In the genomic region with DNA sequence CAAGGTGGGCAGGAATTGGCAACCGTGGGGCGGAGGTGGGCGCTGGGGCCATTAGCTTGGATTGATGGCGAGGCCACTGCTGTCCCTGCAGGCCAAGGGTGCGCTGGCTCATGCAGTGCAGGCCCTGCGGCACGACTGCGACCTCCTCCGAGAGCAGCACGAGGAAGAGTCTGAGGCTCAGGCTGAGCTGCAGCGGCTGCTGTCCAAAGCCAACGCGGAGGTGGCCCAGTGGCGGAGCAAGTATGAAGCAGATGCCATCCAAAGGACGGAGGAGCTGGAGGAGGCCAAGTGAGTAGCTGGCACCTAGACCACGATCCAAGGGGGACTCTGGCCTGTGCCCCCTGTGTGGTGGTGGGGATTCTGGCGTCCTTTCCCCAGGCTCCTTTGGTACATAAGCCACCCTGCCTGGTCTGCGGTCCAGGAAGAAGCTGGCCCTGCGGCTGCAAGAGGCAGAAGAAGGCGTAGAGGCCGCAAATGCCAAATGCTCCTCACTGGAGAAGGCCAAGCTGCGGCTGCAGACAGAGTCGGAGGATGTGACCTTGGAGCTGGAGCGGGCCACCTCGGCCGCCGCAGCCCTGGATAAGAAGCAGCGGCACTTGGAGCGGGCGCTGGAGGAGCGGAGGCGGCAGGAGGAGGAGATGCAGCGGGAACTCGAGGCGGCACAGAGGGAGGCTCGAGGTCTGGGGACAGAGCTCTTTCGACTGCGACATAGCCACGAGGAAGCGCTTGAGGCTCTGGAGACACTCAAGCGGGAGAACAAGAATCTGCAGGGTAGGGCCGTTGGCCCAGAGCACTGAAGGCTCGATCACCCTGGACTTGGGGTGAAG, we compare ENCODE assay signal across 9 mouse cellular contexts. TPM values are rescaled to one million over a fixed set of nuclear protein-coding genes. Genes with fewer than 3 reads are reported as not detected.
DNase-seq lines count a peak whose midpoint lies in the region; ATAC-seq and TF ChIP-seq lines count a peak whose summit lies in the region.
"Had no signal": no experiment of that assay in that cellular context is flagged by ENCODE, and none has a peak within 500 bp of the region (broad histone marks: within the 10 kb centered on the region; RNA-seq: fewer than 3 reads in every experiment).

No protein-coding gene starts in this region.

- TF ChIP-seq CTCF in cortical plate, adult 2 months (IDR thresholded peaks at IDR 0.05; ENCODE audit: extremely low read depth, insufficient read depth, low read length), result no peak

- peaks cover 37% of the 10 kb centered on the region for H3K36me3 ChIP-seq in kidney, embryonic 15.5 days
- H3K36me3 ChIP-seq in kidney, embryonic 14.5 days (ENCODE audit: control insufficient read depth, insufficient read depth, low read length), result peaks cover 27% of the 10 kb centered on the region

- WGBS in kidney, embryonic 15.5 days, result 26% methylated on average over 43 of the region's 43 CpGs
- WGBS in kidney, embryonic 14.5 days, result 27% methylated on average over 43 of the region's 43 CpGs

- peak overlapping the region; percentile 2; the same call in 1 of the 2 replicates for H3K4me2 ChIP-seq in kidney, embryonic 15.5 days
- no peak overlapping the region for H3K4me2 ChIP-seq in kidney, embryonic 14.5 days (replicated peaks; ENCODE audit: low read depth, low read length)
- H3K4me2 ChIP-seq: liver, embryonic 13.5 days had no signal

- H3K27ac ChIP-seq in kidney, embryonic 15.5 days, result no peak overlapping the region
- no peak overlapping the region for H3K27ac ChIP-seq in kidney, embryonic 14.5 days (ENCODE audit: low read depth, low read length)
- H3K27ac ChIP-seq in cortical plate, adult 2 months (ENCODE audit: insufficient read depth, low read length), result peak overlapping the region; percentile 14; the same call in 1 of the 2 replicates
- H3K27ac ChIP-seq: liver, embryonic 13.5 days had no signal

- no peak for TF ChIP-seq POLR2A in cortical plate, adult 2 months (IDR thresholded peaks at IDR 0.05; ENCODE audit: extremely low read depth, insufficient read depth, low read length)

- H3K4me3 ChIP-seq in kidney, embryonic 15.5 days (replicated peaks), result no peak overlapping the region
- H3K4me3 ChIP-seq in kidney, embryonic 14.5 days (ENCODE audit: low read length), result no peak overlapping the region
- no peak overlapping the region for H3K4me3 ChIP-seq in cortical plate, adult 2 months (ENCODE audit: insufficient read depth, low read length)
- H3K4me3 ChIP-seq: liver, embryonic 13.5 days had no signal

- peaks cover 50% of the 10 kb centered on the region for H3K4me1 ChIP-seq in kidney, embryonic 15.5 days
- H3K4me1 ChIP-seq in kidney, embryonic 14.5 days (ENCODE audit: control insufficient read depth, insufficient read depth, low read length), result peaks cover 18% of the 10 kb centered on the region; the same call in 1 of the 2 replicates
- peaks cover 4% of the 10 kb centered on the region for H3K4me1 ChIP-seq in cortical plate, adult 2 months (ENCODE audit: control insufficient read depth, insufficient read depth, low read length)

- DNase-seq in R1 (ENCODE audit: low read depth, low spot score) (peak; percentile 81), adipocyte (ENCODE audit: low spot score) (no peak)
- DNase-seq in lung, postnatal 14 days, result no peak
- DNase-seq: liver, embryonic 13.5 days had no signal

- peaks cover 73% of the 10 kb centered on the region for H3K27me3 ChIP-seq in kidney, embryonic 15.5 days
- H3K27me3 ChIP-seq in kidney, embryonic 14.5 days (ENCODE audit: control insufficient read depth, insufficient read depth, low read length), result peaks cover 47% of the 10 kb centered on the region

- ATAC-seq in kidney, embryonic 15.5 days (replicated peaks; ENCODE audit: low FRiP score), result no peak
- ATAC-seq in kidney, embryonic 14.5 days (ENCODE audit: low FRiP score, low TSS enrichment), result no peak
- 0 out of 2 replicates have a peak, but pooled peaks have one; percentile 14 for ATAC-seq in megakaryocyte progenitor cell, adult 5-6 weeks (replicated peaks; ENCODE audit: poor library complexity)
- ATAC-seq in megakaryocyte-erythroid progenitor cell, adult 5-6 weeks (replicated peaks; ENCODE audit: low FRiP score, low TSS enrichment, poor library complexity, severe bottlenecking), result no peak

- H3K9ac ChIP-seq in kidney, embryonic 15.5 days, result no peak overlapping the region
- no peak overlapping the region for H3K9ac ChIP-seq in kidney, embryonic 14.5 days (ENCODE audit: low read depth, low read length)
- H3K9ac ChIP-seq: liver, embryonic 13.5 days had no signal

- no peaks in the 10 kb centered on the region for H3K9me3 ChIP-seq in kidney, embryonic 15.5 days (replicated peaks)
- H3K9me3 ChIP-seq in kidney, embryonic 14.5 days (ENCODE audit: control insufficient read depth, low read length), result no peaks in the 10 kb centered on the region
- H3K9me3 ChIP-seq: liver, embryonic 13.5 days had no signal

RNA-seq across cellular contexts. Expression of gene Myh7b, which starts 19.8 kb away (rescaled TPM):
- polyA plus RNA-seq in kidney, embryonic 15.5 days (2015; fragmentation: Nextera tagmentation; extraction: Ambion mirVana), result 0.93 and 1.7 TPM in 2 replicates
- 0.96 and 2.1 TPM in 2 replicates for polyA plus RNA-seq in kidney, embryonic 14.5 days (2014; fragmentation: Nextera tagmentation; extraction: Ambion mirVana)
- polyA plus RNA-seq in cortical plate, adult 2 months (2012; rRNA removed), result 10.5 and 13.8 TPM in 2 replicates
- 0.07 TPM in 1 of 2 replicates, not detected in the other for total RNA-seq in megakaryocyte progenitor cell, adult 5-6 weeks (2015)
- total RNA-seq in megakaryocyte progenitor cell, adult 5-6 weeks (2017), result not detected in 2 replicates
- not detected in 2 replicates for total RNA-seq in megakaryocyte-erythroid progenitor cell, adult 5-6 weeks (2014; fragmentation: Nextera tagmentation)
- not detected in 2 replicates for total RNA-seq in megakaryocyte-erythroid progenitor cell, adult 5-6 weeks (2017)

RNA-seq across cellular contexts. Expression of gene Gss, which starts 38.2 kb away (rescaled TPM):
- 40.1 and 45.0 TPM in 2 replicates for polyA plus RNA-seq in kidney, embryonic 15.5 days (2015; fragmentation: Nextera tagmentation; extraction: Ambion mirVana)
- 25.0 and 29.8 TPM in 2 replicates for polyA plus RNA-seq in kidney, embryonic 14.5 days (2014; fragmentation: Nextera tagmentation; extraction: Ambion mirVana)
- 17.2 and 18.4 TPM in 2 replicates for polyA plus RNA-seq in cortical plate, adult 2 months (2012; rRNA removed)
- total RNA-seq in megakaryocyte progenitor cell, adult 5-6 weeks (2015), result 9.9 and 12.2 TPM in 2 replicates
- 13.4 and 18.2 TPM in 2 replicates for total RNA-seq in megakaryocyte progenitor cell, adult 5-6 weeks (2017)
- 20.2 and 27.0 TPM in 2 replicates for total RNA-seq in megakaryocyte-erythroid progenitor cell, adult 5-6 weeks (2014; fragmentation: Nextera tagmentation)
- total RNA-seq in megakaryocyte-erythroid progenitor cell, adult 5-6 weeks (2017), result 18.9 and 23.2 TPM in 2 replicates
